Mouse (Mus musculus): ENCODE results near the gene Senp5.

The Senp5 gene

DNA sequence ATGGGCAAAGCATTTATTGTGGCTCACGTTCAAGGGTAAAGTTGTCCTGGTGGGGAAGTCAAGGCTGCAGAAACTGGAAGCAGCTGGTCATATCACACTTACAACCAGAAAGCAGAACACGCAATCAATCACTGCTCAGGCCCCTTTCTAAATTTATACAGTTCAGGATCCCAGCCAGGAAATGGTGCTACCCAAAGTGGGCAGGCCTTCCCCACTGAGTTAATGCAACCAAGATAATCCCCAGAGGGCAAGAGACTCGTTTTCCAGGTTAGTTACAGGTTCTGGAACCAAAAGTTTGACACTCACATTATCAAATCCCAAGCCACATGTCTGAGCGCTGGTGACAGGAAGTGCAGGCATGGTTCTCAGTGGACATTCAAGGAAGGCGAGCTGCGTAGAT is 64.2 kb downstream of the Senp5 start:
- no peak for DNase-seq

DNA sequence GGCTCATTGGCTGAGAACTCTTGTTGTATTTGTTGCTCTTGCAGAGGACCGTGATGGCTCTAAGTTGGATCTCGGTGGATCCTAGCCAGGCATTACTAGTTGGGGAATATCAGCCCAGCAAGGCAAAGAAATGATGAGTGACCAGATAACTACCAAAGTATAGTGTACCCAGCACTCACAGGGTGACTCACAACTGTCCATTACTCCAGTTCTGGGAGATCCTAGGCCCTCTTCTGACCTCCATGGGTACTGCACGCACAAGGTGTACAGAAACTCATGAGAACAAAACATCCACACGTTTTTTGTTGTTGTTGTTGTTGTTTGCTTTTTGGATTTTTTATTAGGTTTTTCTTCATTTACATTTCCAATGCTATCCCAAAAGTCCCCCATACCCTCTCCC is 66.5 kb downstream of the Senp5 start:
- DNase-seq: no peak

DNA sequence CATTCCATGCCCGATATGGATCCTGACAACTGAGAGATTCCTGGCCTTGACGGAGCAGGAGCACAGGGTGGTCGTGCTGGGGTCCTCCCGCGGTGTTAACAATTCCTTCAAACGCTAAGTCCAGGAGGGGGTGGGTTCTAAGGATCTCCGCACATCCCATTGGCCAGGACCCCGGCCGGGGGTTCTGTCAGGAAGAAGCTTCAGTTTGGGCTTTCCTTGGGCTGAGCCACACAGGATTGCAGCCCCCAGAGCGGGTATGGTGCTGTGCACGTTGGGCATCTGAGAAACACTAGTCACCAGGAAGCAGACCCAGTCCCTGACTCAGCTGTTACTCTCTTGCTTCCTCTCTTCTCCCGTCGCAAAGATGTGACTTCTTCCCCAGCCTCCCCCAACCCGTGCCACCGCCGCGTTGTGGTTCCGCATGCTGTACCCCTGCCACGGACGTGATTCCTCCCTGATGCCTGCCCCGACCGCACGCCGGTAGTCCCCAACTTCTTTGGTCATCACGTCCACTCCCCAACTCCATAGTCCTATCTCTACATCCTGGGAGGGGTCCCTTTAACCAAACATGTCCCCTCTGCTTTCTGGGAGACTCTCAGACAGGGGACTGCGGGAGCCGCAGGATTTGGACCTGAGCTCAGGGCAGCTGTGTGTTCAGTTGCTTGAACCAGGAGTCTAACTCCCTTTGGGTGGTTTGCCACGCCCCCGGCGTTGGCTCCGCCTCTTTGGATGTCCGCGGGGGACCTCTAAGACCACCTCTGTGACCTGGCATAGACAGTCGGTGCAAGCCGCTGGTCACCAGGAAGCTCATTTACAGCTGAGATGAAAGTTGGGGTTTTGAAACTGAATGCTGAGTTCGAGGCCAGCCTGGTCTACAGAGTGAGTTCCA is 67.8 kb downstream of the Senp5 start:
- peak; percentile 55 for DNase-seq

DNA sequence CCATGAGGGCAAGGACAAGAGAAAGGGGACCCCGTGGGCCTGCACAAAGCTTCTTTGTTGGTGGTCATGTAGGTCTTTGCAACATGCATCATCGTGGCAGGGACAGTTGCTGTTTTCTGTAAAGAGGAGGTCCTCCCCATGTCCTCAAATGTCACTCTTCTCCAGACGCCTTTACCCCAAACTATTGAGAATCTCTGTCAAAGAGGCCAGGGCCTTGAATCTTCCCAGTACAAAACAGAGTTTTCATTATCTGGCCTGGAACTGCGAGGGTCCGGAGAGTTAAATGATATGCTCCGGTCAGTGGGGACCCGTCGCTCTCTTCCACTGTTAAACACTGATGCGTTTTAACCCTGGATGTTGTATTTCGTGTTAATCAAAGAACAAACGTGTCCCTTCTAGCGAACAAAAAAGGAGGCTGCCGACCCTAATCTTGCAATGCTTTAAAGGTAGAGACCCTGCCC is 68.5 kb downstream of the Senp5 start:
- DNase-seq: peak; percentile 32

DNA sequence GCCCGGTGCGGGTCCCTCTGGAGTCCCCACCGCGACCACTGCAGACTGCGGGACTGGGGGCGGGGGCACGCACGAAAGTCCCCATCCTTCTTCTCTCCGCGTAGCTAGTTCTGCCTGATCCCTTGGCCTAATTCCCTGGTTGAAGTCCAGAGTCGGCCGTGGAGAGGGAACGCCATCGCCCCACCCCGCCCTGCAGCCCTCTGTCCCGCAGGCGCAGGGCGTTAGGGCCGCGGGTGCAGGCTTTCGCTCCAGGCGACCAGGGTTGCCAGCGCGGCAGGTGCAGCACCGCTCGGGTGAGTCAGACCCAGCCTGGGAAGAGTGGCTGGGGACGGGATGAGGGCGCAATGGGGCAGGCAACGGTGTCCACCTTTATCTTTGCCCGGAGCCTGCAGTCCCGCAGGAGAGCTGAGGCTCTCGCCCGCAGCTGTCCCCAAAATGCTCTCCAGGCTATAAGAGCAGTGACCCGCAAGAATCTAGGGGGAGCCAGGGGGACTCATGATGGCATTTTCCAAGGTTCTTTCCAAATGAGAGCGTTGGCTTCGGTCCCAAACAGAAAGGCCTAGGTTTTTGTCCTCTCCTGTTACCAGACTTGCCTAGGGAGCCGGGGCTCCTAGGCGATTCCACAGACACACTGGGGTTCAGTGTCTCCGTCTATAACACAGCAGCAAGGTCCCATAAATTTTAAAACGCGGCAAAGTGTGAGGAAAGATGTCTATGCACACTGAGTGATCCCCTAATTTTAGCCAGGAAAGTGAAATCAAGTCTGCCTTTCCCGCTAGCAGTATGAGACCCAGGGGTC is 69.1 kb downstream of the Senp5 start, which contains the start of gene Pigz:
Gene Pigz, plus strand, starts transcription at position 101 of the 799 bp plus-strand sequence.
- DNase-seq: peak; percentile 88

DNA sequence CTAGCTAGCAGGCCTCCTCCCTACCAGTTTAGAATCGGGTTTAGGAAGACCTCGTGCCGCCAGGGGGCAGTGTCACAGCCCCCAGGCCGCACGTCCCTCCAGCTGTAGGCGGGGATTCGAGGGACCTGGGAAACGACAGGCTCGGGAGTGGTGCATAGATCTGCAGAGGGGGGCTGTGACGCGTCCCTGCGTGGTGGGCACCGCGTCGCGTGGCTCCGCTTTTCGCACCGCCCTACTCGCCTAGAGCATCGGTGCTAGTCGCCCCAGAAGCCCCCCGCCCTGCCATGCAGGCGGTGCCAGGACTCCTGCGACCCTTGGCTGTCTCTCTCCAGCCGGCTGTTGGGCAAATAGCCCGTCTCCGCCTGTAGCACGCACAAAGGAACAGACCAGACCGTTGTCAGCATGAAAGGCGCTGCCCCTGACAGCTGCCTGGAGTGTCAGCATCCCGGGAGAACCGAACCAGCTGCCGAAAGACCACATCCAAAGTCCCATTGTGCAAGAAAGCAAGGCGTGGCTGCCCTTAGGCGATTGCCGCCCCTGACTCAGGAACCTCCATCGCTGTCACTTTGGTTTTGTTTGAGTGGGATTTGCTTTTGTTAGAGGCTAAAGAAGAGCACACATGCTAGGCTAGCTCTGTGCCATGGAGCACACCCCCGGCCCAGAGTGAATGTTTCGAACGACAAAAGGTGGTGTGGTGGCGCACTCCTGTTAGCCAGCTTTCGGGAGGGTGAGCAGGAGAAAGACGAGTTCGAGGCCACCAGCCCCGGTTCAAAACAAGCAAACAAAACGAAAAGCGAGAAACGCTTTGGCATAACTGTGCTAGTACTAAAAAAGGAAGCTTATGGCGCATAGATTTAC is 70.0 kb downstream of the Senp5 start:
- DNase-seq: peak; percentile 97

DNA sequence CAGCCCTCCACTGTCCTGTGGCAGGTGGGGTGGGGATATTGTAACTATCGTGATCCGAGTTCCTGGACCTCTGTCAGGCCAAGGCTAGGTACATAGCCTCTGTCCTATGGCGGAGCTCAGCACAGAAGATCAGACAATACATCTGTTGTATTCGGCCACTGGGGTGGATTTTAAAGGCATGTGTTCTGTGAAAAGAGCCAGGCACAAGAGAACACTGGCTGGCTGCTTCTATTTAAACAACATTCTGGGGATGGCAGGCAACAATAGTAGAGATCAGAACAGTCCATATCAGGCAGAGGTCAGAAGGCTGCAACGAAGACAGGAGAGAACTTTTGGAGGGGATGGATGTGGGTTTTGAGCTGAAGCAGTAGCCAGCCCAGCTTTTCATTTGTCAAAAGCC is 70.8 kb downstream of the Senp5 start:
- peak; percentile 57 for DNase-seq

DNA sequence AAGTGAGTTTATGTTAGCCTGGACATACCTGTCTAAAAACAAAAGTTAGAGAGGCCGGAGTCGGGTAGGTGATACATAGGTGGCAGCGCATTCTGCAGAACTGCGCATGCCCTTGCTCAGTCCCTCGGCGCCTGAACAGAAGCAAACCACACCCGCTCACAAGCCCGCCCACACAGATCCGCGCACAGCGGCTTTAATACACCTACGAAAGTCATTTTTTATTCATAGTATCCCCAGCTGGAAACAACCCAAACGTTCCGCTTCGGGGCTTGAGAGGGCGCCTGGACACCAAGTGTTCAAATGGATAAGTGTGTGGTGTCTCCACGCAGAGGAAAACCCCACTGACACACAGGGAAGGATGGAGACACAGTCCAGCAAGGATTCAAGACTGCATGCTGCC is 71.8 kb downstream of the Senp5 start:
- peak; percentile 47 for DNase-seq

DNA sequence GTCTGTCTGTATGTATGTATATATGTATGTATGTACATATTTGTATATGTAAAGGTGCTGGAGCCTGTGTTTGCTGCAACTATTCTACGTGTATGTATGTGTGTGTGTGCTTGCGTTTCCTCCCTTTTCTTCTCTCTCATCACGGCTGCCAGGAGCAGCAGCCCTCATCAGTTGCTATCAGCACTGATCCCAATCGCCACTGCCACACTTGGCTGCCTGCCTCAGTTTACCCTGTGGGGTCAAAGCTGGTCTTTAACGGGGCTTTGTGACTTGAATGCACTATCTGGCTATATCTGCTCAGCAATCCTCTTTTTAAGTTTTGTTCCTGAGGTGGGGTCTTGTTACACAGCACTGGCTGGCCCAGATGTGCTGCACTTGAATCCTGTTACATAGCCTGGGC is 75.7 kb downstream of the Senp5 start:
- no peak for DNase-seq

DNA sequence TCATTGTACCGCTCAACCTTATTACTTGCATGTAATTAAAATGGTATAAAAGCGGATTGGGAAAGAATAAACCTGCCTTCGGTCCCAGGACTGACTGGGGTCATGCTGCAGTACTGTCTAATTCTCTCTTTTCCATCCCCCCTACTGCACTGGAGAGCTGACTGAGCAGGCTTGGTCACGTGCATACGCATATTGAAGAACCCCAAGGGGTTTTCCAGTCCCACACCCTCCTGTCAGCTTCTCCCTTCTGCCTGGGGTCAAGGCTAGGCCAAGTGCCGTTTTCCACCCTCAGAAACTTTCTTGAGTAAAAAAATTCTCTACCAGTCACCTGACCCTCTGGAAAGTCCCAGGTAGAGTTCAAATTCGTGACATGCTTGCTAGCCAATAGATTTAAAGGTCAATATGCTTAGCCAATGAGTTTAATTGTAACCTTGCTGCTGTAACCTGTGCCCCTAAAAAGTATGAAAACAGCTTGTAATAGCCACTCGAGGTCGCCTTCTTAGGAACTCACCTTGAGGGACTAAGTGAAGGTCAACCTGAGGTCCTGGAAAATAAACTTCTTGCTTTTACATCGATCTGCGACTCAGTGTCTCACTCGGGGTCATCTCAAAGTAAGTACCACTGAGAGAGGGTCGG is 76.4 kb downstream of the Senp5 start:
- no peak for DNase-seq

DNA sequence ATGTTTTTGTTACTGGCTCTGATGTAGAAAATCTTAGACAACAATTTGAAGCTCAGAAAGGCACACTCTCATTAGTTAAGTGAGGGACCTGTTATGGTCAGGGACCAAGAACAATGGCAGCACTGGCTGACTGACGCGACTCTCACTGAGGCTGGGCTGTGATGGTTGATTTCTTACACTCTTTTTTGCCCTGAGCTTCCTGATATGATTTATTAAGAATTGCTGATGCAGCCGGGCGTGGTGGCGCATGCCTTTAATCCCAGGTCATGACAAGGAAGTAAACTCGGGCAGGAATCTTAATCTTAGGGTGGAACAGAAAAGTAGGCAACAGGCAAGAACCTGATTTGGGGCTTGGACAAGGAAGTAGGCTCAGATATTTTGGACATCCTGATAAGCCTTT is 77.0 kb downstream of the Senp5 start:
- DNase-seq: no peak

DNA sequence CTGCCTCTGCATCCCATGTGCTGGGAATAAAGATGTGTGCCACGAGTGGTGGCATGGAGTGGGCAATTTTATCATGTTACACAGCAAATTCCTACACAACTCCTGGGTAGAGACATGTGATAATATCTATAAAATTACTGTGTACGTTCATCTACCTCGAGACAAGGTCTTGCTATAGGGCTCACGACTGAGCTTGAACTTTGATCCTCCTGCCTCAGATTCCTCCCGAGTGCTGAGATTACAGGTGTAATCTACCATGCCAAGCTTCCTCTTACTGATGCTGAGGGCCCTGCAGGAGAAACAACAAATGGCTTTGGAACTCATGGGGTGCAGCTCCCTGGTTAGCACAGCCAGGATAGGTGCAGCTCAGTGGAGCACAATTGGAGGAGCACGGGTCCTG is 78.7 kb downstream of the Senp5 start:
- DNase-seq: no peak

DNA sequence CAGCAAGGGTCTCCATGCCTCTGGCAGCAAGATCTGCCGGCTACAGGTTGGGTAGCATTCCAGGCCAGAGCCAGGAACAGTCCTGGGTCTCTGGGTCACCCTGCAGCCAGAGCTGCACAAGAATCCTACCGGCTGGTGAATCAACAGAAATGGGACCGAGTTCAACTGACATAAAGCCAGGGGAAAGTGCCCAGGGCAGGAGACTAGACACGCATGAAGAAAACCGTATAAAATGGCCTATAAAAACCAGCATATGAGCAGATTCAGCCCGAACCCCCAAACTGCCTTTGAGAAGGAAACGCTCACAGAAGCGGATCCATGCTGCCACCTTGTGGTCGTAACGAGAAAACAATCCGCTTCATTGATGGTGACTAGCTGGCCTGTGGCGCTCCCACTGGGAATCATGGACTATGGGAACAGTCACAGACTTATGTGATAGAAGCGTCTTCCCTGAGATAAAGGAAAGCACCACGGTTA is 84.8 kb downstream of the Senp5 start:
- DNase-seq: peak; percentile 82

DNA sequence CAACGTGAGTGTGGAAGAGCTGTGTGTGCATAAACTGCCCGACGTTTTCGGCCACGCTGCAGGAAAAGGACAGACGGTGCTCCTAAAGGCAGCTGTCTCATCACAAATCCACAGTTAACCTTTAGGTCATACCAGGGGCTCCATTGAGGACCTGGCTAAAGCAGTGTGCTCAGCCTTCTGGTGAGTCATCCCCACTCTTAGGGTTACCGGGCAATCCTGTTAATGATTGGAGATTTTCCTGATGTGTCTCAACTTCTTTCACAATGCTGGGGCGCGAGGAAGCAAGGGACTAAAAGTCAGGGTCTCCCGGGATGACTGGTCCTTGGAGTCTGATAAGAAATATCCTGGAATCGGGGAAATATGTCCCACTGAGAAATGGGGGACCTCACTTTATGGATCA is 85.3 kb downstream of the Senp5 start:
- DNase-seq: no peak

DNA sequence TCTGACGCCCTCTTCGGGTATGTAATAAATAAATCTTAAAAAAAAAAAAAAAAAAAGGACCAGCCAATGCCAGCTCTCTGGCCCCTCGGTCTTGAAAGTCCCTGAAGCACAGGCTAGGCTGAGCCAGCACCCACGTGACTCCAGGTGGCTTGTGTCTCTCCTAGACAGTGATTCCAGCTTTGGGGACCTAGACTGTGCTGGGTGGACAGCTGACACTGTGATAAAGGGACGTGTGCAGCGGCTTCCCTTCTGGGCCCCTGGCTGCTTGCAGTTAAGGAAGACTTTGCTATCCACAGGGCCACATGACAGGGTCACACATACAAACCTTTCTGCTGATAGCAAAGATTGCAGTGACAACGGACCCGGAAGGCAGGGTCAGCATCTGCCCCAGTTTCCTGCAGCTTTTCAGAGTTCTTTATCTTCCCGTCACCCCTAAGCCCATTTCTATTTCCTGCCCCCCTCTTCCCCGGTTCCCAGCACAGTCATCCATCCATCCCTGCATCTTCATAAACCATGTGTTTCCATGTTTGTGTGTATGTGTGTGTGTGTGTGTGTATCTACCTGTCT is 92.7 kb downstream of the Senp5 start:
- DNase-seq: no peak

Data from cerebellum, adult 11-12 months (tissue).